Mouse (Mus musculus) forebrain, embryonic 10.5 days (tissue): ENCODE results near the gene Gm5741. TPM values are rescaled to one million over a fixed set of nuclear protein-coding genes. Genes with fewer than 3 reads are reported as not detected.

ENCODE experiments used
- DNase-seq: peaks from one replicate; pipeline ENCODE4 v3.0.0-alpha.2; 2017; ENCODE audit warnings: low spot score; ENCODE audit errors: extremely low spot score
- H3K27ac ChIP-seq: fragments of 300-500 bp; sonication (generic); 2 replicates; pipeline ENCODE4 v1.5.1; 2016; ENCODE audit warnings: mild to moderate bottlenecking
- H3K27me3 ChIP-seq: fragments of 300-500 bp; sonication (generic); 2 replicates; pipeline ENCODE4 v1.6.1; 2016; ENCODE audit warnings: mild to moderate bottlenecking; ENCODE audit not compliant: poor library complexity, severe bottlenecking
- H3K36me3 ChIP-seq: fragments of 300-500 bp; sonication (generic); replicated peaks from 2 replicates; pipeline ENCODE4 v1.6.1; 2016; ENCODE audit warnings: mild to moderate bottlenecking, moderate library complexity
- H3K4me1 ChIP-seq: fragments of 300-500 bp; sonication (generic); 2 replicates; pipeline ENCODE4 v1.6.1; 2016
- H3K4me3 ChIP-seq: fragments of 300-500 bp; sonication (generic); 2 replicates; pipeline ENCODE4 v1.5.1; 2016; ENCODE audit warnings: mild to moderate bottlenecking, moderate library complexity
- H3K9me3 ChIP-seq: fragments of 300-500 bp; sonication (generic); 2 replicates; pipeline ENCODE4 v1.6.1; 2016; ENCODE audit warnings: mild to moderate bottlenecking, moderate library complexity
- WGBS: fragments of 180-500 bp; shearing (Covaris S2); methylation state at CpG from one replicate; pipeline ENCODE4 v1.1.7; 2016; 5-methylcytosine and 5-hydroxymethylcytosine counted together
- polyA plus RNA-seq: library from polyadenylated mRNA; unstranded; fragments of >200 nt; fragmentation: Nextera tagmentation; extraction: Ambion mirVana; gene quantifications from 2 replicates; pipeline ENCODE4 v1.2.1, GENCODE M21; 2016

Gene Gm5741
- not detected in 2 replicates for polyA plus RNA-seq

GRCm38 (mm10) chr8:85067982-85068381, at the start of gene Gm5741:
Gene Gm5741 (minus strand): TSS chr8:85067982.
- DNase-seq, result no peak
- Histone ChIP-seq H3K36me3 (peaks cover 39% of the 10 kb centered on the region), H3K27me3 (no peaks in the 10 kb centered on the region), H3K4me1 (peaks cover 19% of the 10 kb centered on the region), H3K4me3 (no peak within 1 kb of the TSS), H3K9me3 (no peaks in the 10 kb centered on the region), H3K27ac (no peak within 1 kb of the TSS)

GRCm38 (mm10) chr8:85116984-85117383, 49.2 kb upstream of the Gm5741 start:
- no peak overlapping the region for H3K4me3 ChIP-seq
- 93% methylated on average over 7 of the region's 7 CpGs for WGBS
- H3K9me3 ChIP-seq, result no peaks in the 10 kb centered on the region
- H3K27me3 ChIP-seq, result 0 out of 2 replicates have a peak, but pooled peaks cover 6% of the 10 kb centered on the region
- peaks cover 11% of the 10 kb centered on the region for H3K4me1 ChIP-seq
- DNase-seq, result no peak
- H3K27ac ChIP-seq, result no peak overlapping the region
- peaks cover under 1% of the 10 kb centered on the region for H3K36me3 ChIP-seq

GRCm38 (mm10) chr8:85115501-85115900, 47.7 kb upstream of the Gm5741 start:
- no peak for DNase-seq
- peaks cover 3% of the 10 kb centered on the region; the same call in 1 of the 2 replicates for H3K9me3 ChIP-seq
- no peak overlapping the region for H3K27ac ChIP-seq
- H3K27me3 ChIP-seq, result 0 out of 2 replicates have a peak, but pooled peaks cover 6% of the 10 kb centered on the region
- 77% methylated on average over 4 of the region's 4 CpGs for WGBS
- peaks cover 15% of the 10 kb centered on the region for H3K36me3 ChIP-seq
- H3K4me3 ChIP-seq, result no peak overlapping the region
- H3K4me1 ChIP-seq, result peaks cover 11% of the 10 kb centered on the region

- Histone ChIP-seq H3K27ac (no peak overlapping the region), H3K4me1 (no peaks in the 10 kb centered on the region), H3K27me3 (0 out of 2 replicates have a peak, but pooled peaks cover 1% of the 10 kb centered on the region), H3K9me3 (peaks cover 8% of the 10 kb centered on the region; the same call in 1 of the 2 replicates), H3K4me3 (no peak overlapping the region), H3K36me3 (peaks cover 28% of the 10 kb centered on the region)
- no peak for DNase-seq
- 94% methylated on average over 10 of the region's 10 CpGs for WGBS
Measured at GRCm38 (mm10) chr8:85113241-85113640, 45.5 kb upstream of the Gm5741 start.

- Histone ChIP-seq H3K27me3 (no peaks in the 10 kb centered on the region), H3K4me1 (no peaks in the 10 kb centered on the region), H3K9me3 (peaks cover 2% of the 10 kb centered on the region; the same call in 1 of the 2 replicates), H3K36me3 (peaks cover 42% of the 10 kb centered on the region), H3K4me3 (no peak overlapping the region), H3K27ac (no peak overlapping the region)
- 81% methylated on average over 4 of the region's 4 CpGs for WGBS
- no peak for DNase-seq
Measured at GRCm38 (mm10) chr8:85100076-85100665, 32.4 kb upstream of the Gm5741 start.

- 89% methylated on average over 4 of the region's 4 CpGs for WGBS
- peaks cover 69% of the 10 kb centered on the region for H3K36me3 ChIP-seq
- no peaks in the 10 kb centered on the region for H3K4me1 ChIP-seq
- H3K27me3 ChIP-seq, result no peaks in the 10 kb centered on the region
- no peak overlapping the region for H3K27ac ChIP-seq
- H3K4me3 ChIP-seq, result no peak overlapping the region
- peaks cover 2% of the 10 kb centered on the region; the same call in 1 of the 2 replicates for H3K9me3 ChIP-seq
- no peak for DNase-seq
Measured at GRCm38 (mm10) chr8:85096850-85097249, 29.1 kb upstream of the Gm5741 start.

- H3K9me3 ChIP-seq, result 0 out of 2 replicates have a peak, but pooled peaks cover 2% of the 10 kb centered on the region
- peaks cover 75% of the 10 kb centered on the region for H3K36me3 ChIP-seq
- 0 out of 2 replicates have a peak, but pooled peaks cover 3% of the 10 kb centered on the region for H3K4me1 ChIP-seq
- H3K27me3 ChIP-seq, result no peaks in the 10 kb centered on the region
- WGBS, result 94% methylated on average over 16 of the region's 16 CpGs
- no peak for DNase-seq
- no peak overlapping the region for H3K27ac ChIP-seq
- no peak overlapping the region for H3K4me3 ChIP-seq
Measured at GRCm38 (mm10) chr8:85096196-85096595, 28.4 kb upstream of the Gm5741 start.

GRCm38 (mm10) chr8:85095566-85095965, 27.8 kb upstream of the Gm5741 start:
- peaks cover 81% of the 10 kb centered on the region for H3K36me3 ChIP-seq
- 91% methylated on average over 7 of the region's 7 CpGs for WGBS
- no peak overlapping the region for H3K4me3 ChIP-seq
- H3K4me1 ChIP-seq, result 0 out of 2 replicates have a peak, but pooled peaks cover 3% of the 10 kb centered on the region
- H3K27me3 ChIP-seq, result no peaks in the 10 kb centered on the region
- H3K9me3 ChIP-seq, result no peaks in the 10 kb centered on the region
- DNase-seq, result no peak
- H3K27ac ChIP-seq, result no peak overlapping the region

- Histone ChIP-seq H3K4me1 (0 out of 2 replicates have a peak, but pooled peaks cover 3% of the 10 kb centered on the region), H3K9me3 (no peaks in the 10 kb centered on the region), H3K36me3 (peaks cover 81% of the 10 kb centered on the region), H3K27me3 (no peaks in the 10 kb centered on the region), H3K27ac (no peak overlapping the region), H3K4me3 (no peak overlapping the region)
- WGBS, result 92% methylated on average over 13 of the region's 13 CpGs
- DNase-seq, result no peak
Measured at GRCm38 (mm10) chr8:85095051-85095450, 27.3 kb upstream of the Gm5741 start.

GRCm38 (mm10) chr8:85091526-85092090, 23.8 kb upstream of the Gm5741 start:
- no peak for DNase-seq
- peaks cover 85% of the 10 kb centered on the region for H3K36me3 ChIP-seq
- no peaks in the 10 kb centered on the region for H3K27me3 ChIP-seq
- H3K4me3 ChIP-seq, result no peak overlapping the region
- H3K27ac ChIP-seq, result no peak overlapping the region
- 0 out of 2 replicates have a peak, but pooled peaks cover 3% of the 10 kb centered on the region for H3K4me1 ChIP-seq
- 27% methylated on average over 21 of the region's 21 CpGs for WGBS
- no peaks in the 10 kb centered on the region for H3K9me3 ChIP-seq

- Histone ChIP-seq H3K4me1 (0 out of 2 replicates have a peak, but pooled peaks cover 3% of the 10 kb centered on the region), H3K36me3 (peaks cover 80% of the 10 kb centered on the region)
Measured at GRCm38 (mm10) chr8:85090856-85091255, 23.1 kb upstream of the Gm5741 start.

GRCm38 (mm10) chr8:85088771-85089170, 21.0 kb upstream of the Gm5741 start:
- Histone ChIP-seq H3K4me3 (no peak overlapping the region), H3K36me3 (peaks cover 71% of the 10 kb centered on the region), H3K27me3 (no peaks in the 10 kb centered on the region), H3K4me1 (peaks cover 11% of the 10 kb centered on the region), H3K27ac (no peak overlapping the region), H3K9me3 (no peaks in the 10 kb centered on the region)
- DNase-seq, result no peak
- WGBS, result 84% methylated on average over 2 of the region's 2 CpGs

More at GRCm38 (mm10) chr8:85090856-85091255, 23.1 kb upstream of the Gm5741 start:
- H3K27ac ChIP-seq, result no peak overlapping the region
- 89% methylated on average over 11 of the region's 11 CpGs for WGBS
- H3K4me3 ChIP-seq, result no peak overlapping the region
- no peaks in the 10 kb centered on the region for H3K27me3 ChIP-seq
- no peak for DNase-seq
- no peaks in the 10 kb centered on the region for H3K9me3 ChIP-seq

- Histone ChIP-seq H3K9me3 (no peaks in the 10 kb centered on the region), H3K27ac (no peak overlapping the region), H3K4me3 (no peak overlapping the region), H3K4me1 (peaks cover 32% of the 10 kb centered on the region), H3K27me3 (no peaks in the 10 kb centered on the region), H3K36me3 (peaks cover 52% of the 10 kb centered on the region)
- WGBS, result 79% methylated on average over 3 of the region's 3 CpGs
- no peak for DNase-seq
Measured at GRCm38 (mm10) chr8:85086238-85086637, 18.5 kb upstream of the Gm5741 start.
